ENCODE assay signal across 14 mouse cellular contexts in genomic region chr8:94364686-94365312, GRCm38 (mm10). TPM values are rescaled to one million over a fixed set of nuclear protein-coding genes. Genes with fewer than 3 reads are reported as not detected.
DNase-seq lines count a peak whose midpoint lies in the region; ATAC-seq and TF ChIP-seq lines count a peak whose summit lies in the region.
"Had no signal": no experiment of that assay in that cellular context is flagged by ENCODE, and none has a peak within 500 bp of the region (broad histone marks: within the 10 kb centered on the region; RNA-seq: fewer than 3 reads in every experiment).

No protein-coding gene starts in this region.

- peak overlapping the region; percentile 86 for H3K27ac ChIP-seq in heart, embryonic 15.5 days
- no peak overlapping the region for H3K27ac ChIP-seq in heart, embryonic 10.5 days
- peak overlapping the region; percentile 55 for H3K27ac ChIP-seq in liver, embryonic 16.5 days (ENCODE audit: low read length)
- no peak overlapping the region for H3K27ac ChIP-seq in liver, embryonic 12.5 days
- H3K27ac ChIP-seq in CH12.LX (ENCODE audit: insufficient read depth, low read depth), result peak overlapping the region; percentile 68
- H3K27ac ChIP-seq in forebrain, embryonic 12.5 days, result no peak overlapping the region
- H3K27ac ChIP-seq: hindbrain, embryonic 15.5 days; neural tube, embryonic 12.5 days had no signal

- TF ChIP-seq RAD21 in CH12.LX (IDR thresholded peaks at IDR 0.05; ENCODE audit: low read depth, low read length), result no peak

- no peak overlapping the region for H3K4me2 ChIP-seq in heart, embryonic 15.5 days
- H3K4me2 ChIP-seq in liver, embryonic 16.5 days (ENCODE audit: low read depth, low read length), result no peak overlapping the region
- H3K4me2 ChIP-seq in liver, embryonic 12.5 days, result no peak overlapping the region
- peak overlapping the region; percentile 65 for H3K4me2 ChIP-seq in CH12.LX (ENCODE audit: insufficient read depth, low read depth, poor library complexity, severe bottlenecking)
- H3K4me2 ChIP-seq in forebrain, embryonic 12.5 days, result no peak overlapping the region
- H3K4me2 ChIP-seq: heart, embryonic 12.5 days; hindbrain, embryonic 15.5 days; neural tube, embryonic 12.5 days had no signal

- no peak for TF ChIP-seq POLR2A in CH12.LX (IDR thresholded peaks at IDR 0.05; ENCODE audit: low read depth, low read length)

- dilution Hi-C loops in CH12.LX (cut with MboI; ENCODE audit: extremely low pct_ligation_motif_present, extremely low pct_unique_long_range_greater_than_20kb, low sequenced_read_pairs), result no loop called here

- no peaks in the 10 kb centered on the region for H3K79me2 ChIP-seq in CH12.LX (replicated peaks; ENCODE audit: control insufficient read depth, extremely low read depth, insufficient read depth, poor library complexity, severe bottlenecking)

- no peak for TF ChIP-seq EP300 in CH12.LX (IDR thresholded peaks at IDR 0.05; ENCODE audit: low read length)

- DNase-seq in heart, embryonic 10.5 days (ENCODE audit: low spot score), result no peak
- DNase-seq in CH12.LX (ENCODE audit: extremely low read depth), result no peak
- DNase-seq in kidney, postnatal 25 days, result peak; percentile 54 to 81
- DNase-seq in T-cell, adult 2 months (ENCODE audit: low spot score), result no peak
- DNase-seq: cerebellum, postnatal 10 days had no signal

- WGBS in heart, embryonic 15.5 days, result 86% methylated on average over 6 of the region's 6 CpGs
- WGBS in heart, embryonic 10.5 days, result 80% methylated on average over 6 of the region's 6 CpGs
- 67% methylated on average over 6 of the region's 6 CpGs for WGBS in liver, embryonic 16.5 days (ENCODE audit: insufficient replicate concordance)
- 69% methylated on average over 6 of the region's 6 CpGs for WGBS in liver, embryonic 12.5 days (ENCODE audit: insufficient replicate concordance)
- WGBS in forebrain, embryonic 12.5 days, result 87% methylated on average over 6 of the region's 6 CpGs

- no peaks in the 10 kb centered on the region for H3K9me3 ChIP-seq in heart, embryonic 15.5 days (replicated peaks)
- no peaks in the 10 kb centered on the region for H3K9me3 ChIP-seq in heart, embryonic 10.5 days
- H3K9me3 ChIP-seq in liver, embryonic 16.5 days (replicated peaks; ENCODE audit: control insufficient read depth, low read length), result no peaks in the 10 kb centered on the region
- H3K9me3 ChIP-seq in liver, embryonic 12.5 days (replicated peaks), result no peaks in the 10 kb centered on the region
- H3K9me3 ChIP-seq in CH12.LX (replicated peaks; ENCODE audit: low read length), result no peaks in the 10 kb centered on the region
- H3K9me3 ChIP-seq in forebrain, embryonic 12.5 days, result no peaks in the 10 kb centered on the region
- H3K9me3 ChIP-seq: heart, embryonic 12.5 days; hindbrain, embryonic 15.5 days; neural tube, embryonic 12.5 days had no signal

- in situ Hi-C loops in CH12.LX (cut with MboI; ENCODE audit: low pct_ligation_motif_present, low pct_unique_long_range_greater_than_20kb, low sequenced_read_pairs), result no loop called here

- no peaks in the 10 kb centered on the region for H3K27me3 ChIP-seq in heart, embryonic 15.5 days
- no peaks in the 10 kb centered on the region for H3K27me3 ChIP-seq in heart, embryonic 10.5 days (ENCODE audit: insufficient read depth, poor library complexity, severe bottlenecking)
- no peaks in the 10 kb centered on the region for H3K27me3 ChIP-seq in liver, embryonic 16.5 days (ENCODE audit: control insufficient read depth, insufficient read depth, low read depth, low read length)
- H3K27me3 ChIP-seq in liver, embryonic 12.5 days (replicated peaks), result no peaks in the 10 kb centered on the region
- no peaks in the 10 kb centered on the region for H3K27me3 ChIP-seq in CH12.LX (replicated peaks)
- no peaks in the 10 kb centered on the region for H3K27me3 ChIP-seq in forebrain, embryonic 12.5 days
- H3K27me3 ChIP-seq: heart, embryonic 12.5 days; hindbrain, embryonic 15.5 days; neural tube, embryonic 12.5 days had no signal

- H3K9ac ChIP-seq in heart, embryonic 15.5 days, result no peak overlapping the region
- H3K9ac ChIP-seq in liver, embryonic 16.5 days (ENCODE audit: low read depth, low read length), result no peak overlapping the region
- no peak overlapping the region for H3K9ac ChIP-seq in liver, embryonic 12.5 days
- H3K9ac ChIP-seq in CH12.LX (ENCODE audit: insufficient read depth, low read depth), result peak overlapping the region; percentile 57
- H3K9ac ChIP-seq in forebrain, embryonic 12.5 days, result no peak overlapping the region
- H3K9ac ChIP-seq: heart, embryonic 12.5 days; hindbrain, embryonic 15.5 days; neural tube, embryonic 12.5 days had no signal

- no peak overlapping the region for H3K4me3 ChIP-seq in heart, embryonic 15.5 days
- H3K4me3 ChIP-seq in heart, embryonic 10.5 days, result no peak overlapping the region
- H3K4me3 ChIP-seq in liver, embryonic 16.5 days (ENCODE audit: low read depth, low read length), result no peak overlapping the region
- H3K4me3 ChIP-seq in liver, embryonic 12.5 days, result no peak overlapping the region
- peak overlapping the region; percentile 26 to 47 (median 38) for H3K4me3 ChIP-seq in CH12.LX (replicated peaks in 1 of 3; ENCODE audit: low read depth in 2 of 3, low read length in 2 of 3, poor library complexity in 1 of 3)
- no peak overlapping the region for H3K4me3 ChIP-seq in forebrain, embryonic 12.5 days (replicated peaks)
- H3K4me3 ChIP-seq: heart, embryonic 12.5 days; hindbrain, embryonic 15.5 days; neural tube, embryonic 12.5 days had no signal

- no peak for ATAC-seq in heart, embryonic 15.5 days (replicated peaks; ENCODE audit: insufficient number of reproducible peaks, insufficient read depth, low FRiP score, low read depth)
- ATAC-seq in liver, embryonic 16.5 days (ENCODE audit: low read depth), result no peak
- no peak for ATAC-seq in liver, embryonic 12.5 days
- ATAC-seq in forebrain, embryonic 12.5 days (ENCODE audit: low FRiP score), result no peak
- ATAC-seq: intestine, postnatal 0 days had no signal

- H3K36me3 ChIP-seq in heart, embryonic 15.5 days, result no peaks in the 10 kb centered on the region
- H3K36me3 ChIP-seq in heart, embryonic 10.5 days, result no peaks in the 10 kb centered on the region
- no peaks in the 10 kb centered on the region for H3K36me3 ChIP-seq in liver, embryonic 16.5 days (ENCODE audit: control insufficient read depth, insufficient read depth)
- no peaks in the 10 kb centered on the region for H3K36me3 ChIP-seq in liver, embryonic 12.5 days
- no peaks in the 10 kb centered on the region for H3K36me3 ChIP-seq in CH12.LX (replicated peaks in 1 of 2; ENCODE audit: control insufficient read depth in 1 of 2, insufficient read depth in 1 of 2, low read length in 1 of 2)
- H3K36me3 ChIP-seq in forebrain, embryonic 12.5 days (replicated peaks), result no peaks in the 10 kb centered on the region
- H3K36me3 ChIP-seq: heart, embryonic 12.5 days; hindbrain, embryonic 15.5 days; neural tube, embryonic 12.5 days had no signal

- TF ChIP-seq CTCF in CH12.LX (conservative IDR thresholded peaks at IDR 0.05 in 1 of 2, IDR thresholded peaks at IDR 0.05 in 1 of 2; ENCODE audit: low read depth in 2 of 2, low read length in 2 of 2), result no peak

- peaks cover 35% of the 10 kb centered on the region for H3K4me1 ChIP-seq in heart, embryonic 15.5 days (replicated peaks)
- peaks cover 17% of the 10 kb centered on the region for H3K4me1 ChIP-seq in heart, embryonic 10.5 days
- H3K4me1 ChIP-seq in liver, embryonic 16.5 days (ENCODE audit: control insufficient read depth, low read depth, low read length), result peaks cover 26% of the 10 kb centered on the region
- H3K4me1 ChIP-seq in liver, embryonic 12.5 days, result peaks cover 34% of the 10 kb centered on the region
- H3K4me1 ChIP-seq in CH12.LX (ENCODE audit: control insufficient read depth in 1 of 2, insufficient read depth in 2 of 2), result peaks cover 31 to 48% of the 10 kb centered on the region in 2 experiments
- no peaks in the 10 kb centered on the region for H3K4me1 ChIP-seq in forebrain, embryonic 12.5 days
- H3K4me1 ChIP-seq: neural tube, embryonic 12.5 days had no signal

TF ChIP-seq in CH12.LX, 34 proteins besides CTCF, POLR2A, EP300 and RAD21 (continues in another document):
- TF ChIP-seq ZMIZ1 (IDR thresholded peaks at IDR 0.05; ENCODE audit: low read depth, low read length) (no peak), RCOR1 (conservative IDR thresholded peaks at IDR 0.05; ENCODE audit: low read depth, low read length) (no peak), MYC (IDR thresholded peaks at IDR 0.05; ENCODE audit: low read depth, low read length) (no peak), CHD1 (IDR thresholded peaks at IDR 0.05; ENCODE audit: low read depth, low read length) (no peak), HCFC1 (IDR thresholded peaks at IDR 0.05; ENCODE audit: low read depth, low read length) (no peak), E2F4 (IDR thresholded peaks at IDR 0.05; ENCODE audit: insufficient replicate concordance, low read depth, low read length) (no peak), MAZ (IDR thresholded peaks at IDR 0.05; ENCODE audit: low read depth, low read length) (no peak), BHLHE40 (IDR thresholded peaks at IDR 0.05; ENCODE audit: low read depth, low read length) (0 out of 2 replicates have a peak, but pooled peaks have one; percentile 12), NRF1 (IDR thresholded peaks at IDR 0.05; ENCODE audit: low read depth, low read length) (no peak), TCF12 (IDR thresholded peaks at IDR 0.05; ENCODE audit: low read depth, low read length) (no peak)

RNA-seq across cellular contexts. Expression of gene Herpud1, which starts 21.4 kb away (rescaled TPM):
- polyA plus RNA-seq in heart, embryonic 15.5 days (2015; fragmentation: Nextera tagmentation; extraction: Ambion mirVana), result 91.4 and 94.8 TPM in 2 replicates
- 75.5 and 90.8 TPM in 2 replicates for polyA plus RNA-seq in heart, embryonic 10.5 days (2016; fragmentation: Nextera tagmentation; extraction: Ambion mirVana)
- 197 and 219 TPM in 2 replicates for polyA plus RNA-seq in liver, embryonic 16.5 days (2015; fragmentation: Nextera tagmentation; extraction: Ambion mirVana)
- polyA plus RNA-seq in liver, embryonic 12.5 days (2016; fragmentation: Nextera tagmentation; extraction: Ambion mirVana), result 76.5 and 84.4 TPM in 2 replicates
- total RNA-seq in CH12.LX (2012; rRNA removed) (172 and 206 TPM in 2 replicates), CH12.LX (2014; rRNA removed) (243 and 257 TPM in 2 replicates)
- 116 and 124 TPM in 2 replicates for polyA plus RNA-seq in CH12.LX (2012; ENCODE audit: insufficient read length, low read depth)
- 52.0 and 58.0 TPM in 2 replicates for polyA plus RNA-seq in forebrain, embryonic 12.5 days (2016; fragmentation: Nextera tagmentation; extraction: Ambion mirVana)

RNA-seq across cellular contexts. Expression of gene Slc12a3, which starts 35.8 kb away (rescaled TPM):
- 0.15 and 0.20 TPM in 2 replicates for polyA plus RNA-seq in heart, embryonic 15.5 days (2015; fragmentation: Nextera tagmentation; extraction: Ambion mirVana)
- 0.06 TPM in 1 of 2 replicates, not detected in the other for polyA plus RNA-seq in heart, embryonic 10.5 days (2016; fragmentation: Nextera tagmentation; extraction: Ambion mirVana)
- polyA plus RNA-seq in liver, embryonic 16.5 days (2015; fragmentation: Nextera tagmentation; extraction: Ambion mirVana), result 0.20 and 0.46 TPM in 2 replicates
- not detected in 2 replicates for polyA plus RNA-seq in liver, embryonic 12.5 days (2016; fragmentation: Nextera tagmentation; extraction: Ambion mirVana)
- total RNA-seq in CH12.LX (2012; rRNA removed) (0.17 and 0.21 TPM in 2 replicates), CH12.LX (2014; rRNA removed) (0.08 TPM in 1 of 2 replicates, not detected in the other)
- polyA plus RNA-seq in CH12.LX (2012; ENCODE audit: insufficient read length, low read depth), result 0.19 TPM in 1 of 2 replicates, not detected in the other
- polyA plus RNA-seq in forebrain, embryonic 12.5 days (2016; fragmentation: Nextera tagmentation; extraction: Ambion mirVana), result 0.10 TPM in 1 of 2 replicates, not detected in the other
- total RNA-seq: gastrocnemius, postnatal 25 days had no signal

Comparison
In these comparisons a context has a peak if more than half of its experiments do, and no peak if none do; other contexts are left out.
1. H3K27ac ChIP-seq: peak in heart, embryonic 15.5 days (single experiment), liver, embryonic 16.5 days (single experiment) and CH12.LX (single experiment); none in heart, embryonic 10.5 days (single experiment), liver, embryonic 12.5 days (single experiment) and forebrain, embryonic 12.5 days (single experiment).
2. H3K4me3 ChIP-seq: peak in CH12.LX (3 of 3); none in heart, embryonic 15.5 days (single experiment), heart, embryonic 10.5 days (single experiment), liver, embryonic 16.5 days (single experiment), liver, embryonic 12.5 days (single experiment) and forebrain, embryonic 12.5 days (single experiment).
3. DNase-seq: peak in kidney, postnatal 25 days (2 of 2); none in heart, embryonic 10.5 days (single experiment), CH12.LX (single experiment) and T-cell, adult 2 months (single experiment).